Mouse (Mus musculus): ENCODE data around the gene Sh3pxd2a. TPM values are rescaled to one million over a fixed set of nuclear protein-coding genes. Genes with fewer than 3 reads are reported as not detected.

Gene Sh3pxd2a
- total RNA-seq, 2 experiments from 2014 or later: 47.7 to 59.2 TPM

DNA sequence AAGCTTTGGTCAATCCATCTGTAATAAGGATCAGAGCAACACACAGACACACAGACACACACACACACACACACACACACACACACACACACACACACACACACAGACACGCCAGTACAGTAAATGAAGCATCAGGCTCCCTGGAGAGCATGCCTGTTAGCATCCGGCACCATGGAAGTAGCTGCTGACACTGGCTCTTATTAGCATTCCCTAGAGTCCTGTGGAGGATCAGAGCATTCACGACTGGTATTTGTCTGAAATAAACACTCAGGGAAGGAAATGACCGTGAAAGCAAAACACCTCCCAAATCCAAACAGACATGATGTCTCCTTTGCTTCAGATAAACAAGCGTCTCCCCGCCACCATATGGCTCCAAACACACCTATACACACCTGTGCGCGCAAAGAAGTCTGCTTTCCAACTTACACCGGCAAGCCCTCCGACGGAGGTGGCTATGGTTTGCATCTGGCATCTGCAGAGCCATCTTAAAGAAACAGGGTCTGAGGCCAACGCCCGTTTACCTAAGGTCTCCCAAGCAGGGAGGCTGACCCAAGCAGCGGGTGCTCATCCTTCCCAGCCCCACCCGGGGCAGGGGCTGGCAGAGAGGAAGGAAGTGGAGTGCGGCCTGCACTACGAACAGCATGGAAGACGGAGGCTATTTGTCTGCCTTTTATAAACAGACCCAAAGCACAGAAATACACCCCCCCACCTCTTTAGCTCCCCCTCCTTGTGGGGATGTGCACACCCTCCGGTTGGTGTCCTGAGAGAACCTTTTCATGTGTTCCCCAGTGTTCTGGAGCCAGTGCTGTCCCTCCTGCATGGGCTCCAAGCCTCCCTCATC, 3.9 kb downstream of the Sh3pxd2a start:
- intact Hi-C loops (cut with DNase I): loop anchor here (10.0 kb wide), 1 partner anchor 196 kb away; no protein-coding TSS in a partner anchor
- DNase-seq: no peak

DNA sequence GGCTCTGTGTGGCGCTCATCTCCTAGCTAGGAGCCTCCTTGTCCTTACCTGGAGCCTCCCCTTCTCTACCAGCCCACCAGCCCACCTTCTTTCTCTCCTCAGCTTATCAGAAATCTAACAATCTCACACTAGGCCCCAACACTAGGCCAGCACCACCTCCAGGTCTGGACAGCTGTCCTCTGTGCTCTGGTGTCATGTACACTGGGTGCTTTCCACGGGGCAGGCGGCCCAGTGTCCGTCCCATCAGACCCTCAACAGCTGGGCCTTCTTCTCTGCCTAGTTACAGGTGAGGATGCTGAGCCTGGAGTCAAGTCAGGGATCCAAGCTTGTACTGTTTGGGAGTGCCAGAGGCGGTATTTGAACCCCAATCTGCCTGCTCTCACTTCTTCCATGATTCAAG, 5.0 kb downstream of the Sh3pxd2a start:
- no peak for DNase-seq
- intact Hi-C loops (cut with DNase I): no loop called here

- intact Hi-C loops (cut with DNase I): no loop called here
- peak in 1 of 2 experiments; percentile 49 for DNase-seq
Observed at GRCm38 (mm10) chr19:47458504-47459161, 5.6 kb downstream of the Sh3pxd2a start.

- DNase-seq: peak; percentile 60 to 69
- intact Hi-C loops (cut with DNase I): no loop called here
Observed at GRCm38 (mm10) chr19:47457711-47458503, 6.3 kb downstream of the Sh3pxd2a start.

- intact Hi-C loops (cut with DNase I): no loop called here
- no peak for DNase-seq
Observed at GRCm38 (mm10) chr19:47456021-47456420, 8.2 kb downstream of the Sh3pxd2a start.

DNA sequence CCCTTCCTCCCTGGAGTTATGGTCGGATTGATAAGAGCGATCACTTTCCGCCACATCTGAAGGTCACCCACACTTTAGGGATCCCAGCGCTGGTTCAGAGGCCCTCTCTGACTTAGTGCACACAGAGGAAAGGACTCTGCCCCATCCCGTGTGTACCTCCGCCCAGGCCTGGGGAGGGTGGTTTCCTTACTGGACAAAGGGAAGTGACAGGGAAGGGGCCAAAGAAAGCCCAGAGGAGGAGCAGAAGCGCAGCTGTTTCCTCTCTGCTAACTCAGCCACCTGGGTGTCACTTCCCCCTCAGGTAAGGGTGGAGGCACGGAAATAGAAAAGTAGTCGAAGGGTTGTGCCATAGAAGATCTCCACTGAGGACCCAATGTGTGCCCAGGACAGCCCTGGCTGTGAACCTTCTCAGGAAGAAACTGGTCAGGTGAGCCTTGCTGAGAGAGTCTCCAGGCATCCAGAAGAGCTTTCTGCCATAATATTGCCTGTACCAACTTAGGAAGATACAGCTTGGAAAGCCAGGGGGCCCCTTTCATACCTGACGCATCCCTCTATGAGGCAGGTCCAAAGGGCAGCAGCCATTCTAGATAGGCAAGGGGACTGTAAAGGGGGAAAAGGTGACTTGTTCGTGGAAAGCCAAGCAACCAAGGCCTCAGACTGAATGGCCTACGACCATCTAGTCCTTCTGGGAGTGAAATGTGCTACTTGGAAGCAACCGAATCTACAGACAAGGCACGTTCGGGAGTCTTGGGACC, 9.0 kb downstream of the Sh3pxd2a start:
- intact Hi-C loops (cut with DNase I): no loop called here
- DNase-seq: peak in 1 of 2 experiments; percentile 52

DNA sequence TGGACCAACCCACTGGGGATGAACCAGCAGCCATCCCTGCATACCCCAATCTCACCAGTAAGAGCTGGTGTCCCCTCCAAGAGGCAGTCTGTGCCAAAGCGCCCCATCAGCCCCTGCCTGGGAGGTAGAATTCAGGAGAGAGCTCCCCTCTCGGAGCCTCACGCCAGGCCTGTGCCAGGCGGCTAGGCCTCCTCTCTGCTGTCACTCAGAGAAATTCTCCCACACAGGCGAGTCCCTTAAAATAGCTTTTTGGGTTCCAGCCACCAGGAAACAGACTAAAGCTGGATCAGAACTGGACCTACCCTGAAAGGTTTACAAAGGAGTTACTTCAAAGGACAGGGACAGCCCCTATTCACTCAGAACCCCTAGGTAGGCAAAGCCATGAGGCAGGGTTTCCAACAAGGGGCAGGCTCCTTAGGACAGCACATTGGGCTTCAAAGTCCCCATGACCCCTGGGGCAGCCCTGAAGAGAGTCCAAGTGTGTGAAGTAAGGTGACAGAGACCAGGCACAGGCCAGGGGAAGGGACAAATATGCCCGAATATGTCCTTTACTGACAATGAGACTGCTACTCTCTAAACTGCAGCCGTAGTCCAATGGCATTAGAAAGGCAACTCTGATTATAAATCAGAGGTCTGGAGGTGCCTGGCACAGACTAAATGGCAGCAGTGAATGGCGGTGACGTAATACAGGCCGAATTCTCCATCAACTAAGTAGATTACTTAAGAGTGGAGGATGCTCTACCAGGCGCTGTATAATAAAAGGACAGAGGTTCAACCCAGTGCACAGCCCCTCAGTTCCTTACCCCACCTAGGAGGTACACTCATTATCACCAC, 9.8 kb downstream of the Sh3pxd2a start:
- intact Hi-C loops (cut with DNase I): no loop called here
- peak in 1 of 2 experiments; percentile 65 for DNase-seq

- no peak for DNase-seq
- intact Hi-C loops (cut with DNase I): no loop called here
Observed at GRCm38 (mm10) chr19:47453352-47453751, 10.8 kb downstream of the Sh3pxd2a start.

DNA sequence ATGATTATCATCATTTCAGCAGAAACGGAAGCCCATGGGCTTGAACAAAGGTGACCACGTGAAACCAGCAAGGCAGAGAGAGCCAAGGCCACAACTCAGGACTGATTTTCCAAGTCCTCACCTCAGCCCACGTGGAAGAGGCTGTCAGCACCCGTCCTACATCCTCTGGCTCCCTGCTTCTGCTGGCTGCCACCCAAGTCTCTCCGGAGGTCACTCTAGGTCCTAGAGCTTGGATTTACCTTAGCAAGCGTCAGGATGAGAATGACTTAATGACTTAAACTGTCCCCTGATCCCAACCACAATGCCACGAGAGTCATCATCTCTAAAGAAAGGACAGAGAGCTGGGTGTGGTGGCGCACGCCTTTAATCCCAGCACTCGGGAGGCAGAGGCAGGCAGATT, 11.5 kb downstream of the Sh3pxd2a start:
- DNase-seq: peak; percentile 71 to 78
- intact Hi-C loops (cut with DNase I): no loop called here

DNA sequence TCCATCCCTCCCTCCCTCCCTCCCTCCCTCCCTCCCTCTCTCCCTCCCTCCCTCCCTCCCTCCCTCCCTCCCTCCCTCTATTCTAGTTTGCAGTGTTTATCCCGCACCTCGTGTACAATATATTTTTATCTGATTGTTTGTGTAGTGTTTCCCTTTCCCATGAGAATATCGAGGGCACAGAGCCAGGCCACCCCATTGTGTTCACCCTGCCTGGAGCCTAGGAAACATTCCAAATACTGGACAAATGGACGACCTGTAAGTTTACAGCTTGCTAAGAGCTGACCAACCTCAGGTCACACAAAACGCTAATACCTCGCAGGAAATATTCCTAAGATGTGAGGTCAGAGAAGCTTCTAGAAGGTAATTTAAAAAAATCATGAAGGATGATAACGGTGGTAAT, 12.0 kb downstream of the Sh3pxd2a start:
- DNase-seq: peak; percentile 60 to 67
- intact Hi-C loops (cut with DNase I): no loop called here

DNA sequence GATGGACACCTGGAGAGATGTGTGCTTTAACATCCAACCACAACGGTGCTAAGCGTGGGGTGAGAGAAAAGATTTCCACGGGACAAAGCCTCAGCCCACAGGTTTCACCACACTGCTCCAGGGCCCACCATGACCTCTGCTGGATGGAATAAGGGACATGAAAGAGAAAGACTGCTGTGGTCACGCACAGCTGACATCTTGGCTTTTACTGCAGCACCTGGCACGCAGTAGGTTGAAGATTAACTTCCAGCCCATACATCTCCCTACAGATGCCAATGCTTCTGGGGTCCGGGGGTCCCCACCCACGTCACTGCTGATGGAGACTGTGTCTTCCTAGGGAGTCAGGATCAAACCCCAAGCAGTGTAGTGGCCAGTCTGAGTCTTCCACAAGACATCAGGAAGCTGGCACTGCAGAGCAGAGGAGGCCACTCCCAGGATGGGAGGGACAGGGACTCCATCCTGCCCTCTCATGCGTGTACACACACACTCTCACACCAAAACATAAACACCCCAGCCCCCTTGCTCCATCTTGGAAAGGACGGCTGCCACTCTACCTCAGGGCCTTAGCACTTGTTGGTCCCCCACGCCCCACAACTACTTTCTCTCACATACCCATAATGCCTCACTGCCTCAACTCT, 12.6 kb downstream of the Sh3pxd2a start:
- intact Hi-C loops (cut with DNase I): loop anchor here (2.0 kb wide), 1 partner anchor 19 kb away; no protein-coding TSS in a partner anchor
- DNase-seq: no peak

- intact Hi-C loops (cut with DNase I): loop anchor here (2.0 kb wide), 1 partner anchor 18 kb away; no protein-coding TSS in a partner anchor
- peak in 1 of 2 experiments; percentile 50 for DNase-seq
Observed at GRCm38 (mm10) chr19:47450261-47451137, 13.7 kb downstream of the Sh3pxd2a start.

GRCm38 (mm10) chr19:47449513-47450227, 14.5 kb downstream of the Sh3pxd2a start:
- intact Hi-C loops (cut with DNase I): loop anchor here (2.0 kb wide), 1 partner anchor 17 kb away; no protein-coding TSS in a partner anchor
- DNase-seq: no peak

GRCm38 (mm10) chr19:47448618-47449151, 15.5 kb downstream of the Sh3pxd2a start:
- intact Hi-C loops (cut with DNase I): no loop called here

DNA sequence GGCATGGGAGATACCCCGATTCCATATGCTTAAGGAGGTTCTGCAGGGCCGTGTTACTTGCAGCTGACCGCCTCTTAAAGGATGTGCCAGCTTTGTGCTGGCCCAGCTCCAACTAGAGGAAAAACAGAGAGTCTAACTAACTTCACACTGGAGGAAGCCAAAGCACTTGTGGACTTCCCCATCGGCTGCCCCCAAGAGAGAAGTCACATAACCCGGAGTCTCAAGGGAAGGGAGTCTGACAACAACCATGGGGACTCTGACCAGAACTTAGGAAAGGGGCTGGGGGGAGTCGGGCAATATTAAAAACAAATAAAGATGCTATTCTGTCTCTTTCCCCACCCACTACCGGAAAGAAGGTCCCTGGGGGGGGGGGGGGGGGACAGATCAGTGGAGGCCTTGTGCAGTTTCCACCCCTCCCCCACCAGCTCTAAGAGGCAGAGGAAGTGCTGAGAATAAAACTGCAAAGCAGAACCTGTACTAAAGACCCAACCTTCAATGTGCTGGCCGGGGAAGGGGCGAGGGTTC, 17.3 kb downstream of the Sh3pxd2a start:
- intact Hi-C loops (cut with DNase I): no loop called here
- DNase-seq: peak; percentile 67 to 68

More at GRCm38 (mm10) chr19:47448618-47449151, 15.5 kb downstream of the Sh3pxd2a start:
- DNase-seq: peak in 1 of 2 experiments; percentile 42

DNA sequence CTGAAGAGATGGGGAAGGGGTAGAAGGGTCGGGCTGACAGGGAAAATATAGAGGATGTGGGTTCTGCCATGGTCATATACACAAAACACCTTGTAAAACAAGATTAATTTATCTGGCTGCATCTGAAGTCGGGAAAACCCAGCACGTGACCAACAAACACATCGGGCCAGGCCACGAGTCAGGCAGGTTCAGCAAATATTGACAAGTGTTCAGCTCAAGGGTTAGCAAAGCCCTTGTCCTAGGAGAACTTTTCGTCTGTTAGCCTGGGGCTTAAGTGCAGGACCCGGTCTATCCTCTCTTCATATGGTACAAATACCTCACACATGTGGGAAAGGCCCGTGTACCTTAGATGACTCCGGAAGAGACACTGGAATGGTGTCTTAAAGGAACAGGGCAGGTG, 18.1 kb downstream of the Sh3pxd2a start:
- intact Hi-C loops (cut with DNase I): no loop called here
- DNase-seq: no peak

Measured in heart, postnatal 36 days (tissue).